Mouse (Mus musculus) embryonic facial prominence, embryonic 14.5 days (tissue): ENCODE results near the gene Pdzd4. TPM values are rescaled to one million over a fixed set of nuclear protein-coding genes. Genes with fewer than 3 reads are reported as not detected.

Source experiments
- ATAC-seq: fragments of 200-750 bp; cut with Nextera tagmentation; 2 replicates; pipeline ENCODE4 v1.8.0; 2017; ENCODE audit warnings: low read depth, moderate number of reproducible peaks, moderate TSS enrichment
- DNase-seq: peaks from one replicate; pipeline ENCODE4 v3.0.0-alpha.2; 2015; ENCODE audit warnings: low spot score
- H3K27ac ChIP-seq: fragments of 300-500 bp; sonication (generic); replicated peaks from 2 replicates; pipeline ENCODE4 v1.5.1; 2014; ENCODE audit warnings: low read depth, mild to moderate bottlenecking, low read length, moderate library complexity
- H3K27me3 ChIP-seq: fragments of 300-500 bp; sonication (generic); replicated peaks from 2 replicates; pipeline ENCODE4 v1.6.1; 2014; ENCODE audit warnings: low read length; ENCODE audit not compliant: control insufficient read depth, insufficient read depth
- H3K36me3 ChIP-seq: fragments of 300-500 bp; sonication (generic); 2 replicates; pipeline ENCODE4 v1.6.1; 2014; ENCODE audit warnings: low read length, mixed read lengths; ENCODE audit not compliant: control insufficient read depth, insufficient read depth
- H3K4me1 ChIP-seq: fragments of 300-500 bp; sonication (generic); 2 replicates; pipeline ENCODE4 v1.6.1; 2014; ENCODE audit warnings: antibody characterized with exemption, low read length; ENCODE audit not compliant: control insufficient read depth, insufficient read depth
- H3K4me2 ChIP-seq: fragments of 300-500 bp; sonication (generic); 2 replicates; pipeline ENCODE4 v1.6.1; 2014; ENCODE audit warnings: low read depth, mild to moderate bottlenecking, low read length, moderate library complexity, mixed read lengths
- H3K4me3 ChIP-seq: fragments of 300-500 bp; sonication (generic); 2 replicates; pipeline ENCODE4 v1.5.1; 2014; ENCODE audit warnings: low read depth, mild to moderate bottlenecking, low read length
- H3K9ac ChIP-seq: fragments of 300-500 bp; sonication (generic); 2 replicates; pipeline ENCODE4 v1.6.1; 2014; ENCODE audit warnings: low read depth, mild to moderate bottlenecking, low read length, moderate library complexity, mixed read lengths
- H3K9me3 ChIP-seq: fragments of 300-500 bp; sonication (generic); 2 replicates; pipeline ENCODE4 v1.6.1; 2016; ENCODE audit warnings: low read length; ENCODE audit not compliant: control insufficient read depth
- WGBS: fragments of 180-500 bp; shearing (Covaris S2); extraction: QIAGEN DNeasy Blood & Tissue Kit; methylation state at CpG from one replicate; pipeline ENCODE4 v1.1.7; 2014; 5-methylcytosine and 5-hydroxymethylcytosine counted together
- polyA plus RNA-seq: library from polyadenylated mRNA; unstranded; fragments of >200 nt; fragmentation: Nextera tagmentation; extraction: Ambion mirVana; gene quantifications from 2 replicates; pipeline ENCODE4 v1.2.1, GENCODE M21; 2014

Pdzd4 gene
- polyA plus RNA-seq, 1 experiment from 2014 or later, result 1.8 TPM

- no peak for ATAC-seq
- no peak for DNase-seq
- 96% methylated on average over 2 of the region's 2 CpGs for WGBS
- H3K4me2 ChIP-seq, result no peak overlapping the region
- H3K27me3 ChIP-seq, result no peaks in the 10 kb centered on the region; the same call in 1 of the 2 replicates
- no peak overlapping the region for H3K4me3 ChIP-seq
- H3K36me3 ChIP-seq, result no peaks in the 10 kb centered on the region
- no peak overlapping the region for H3K9ac ChIP-seq
- no peaks in the 10 kb centered on the region for H3K9me3 ChIP-seq
- H3K27ac ChIP-seq, result no peak overlapping the region
- H3K4me1 ChIP-seq, result no peaks in the 10 kb centered on the region
Measured at GRCm38 (mm10) chrX:73797511-73797910, 27.3 kb downstream of the Pdzd4 start.

DNA sequence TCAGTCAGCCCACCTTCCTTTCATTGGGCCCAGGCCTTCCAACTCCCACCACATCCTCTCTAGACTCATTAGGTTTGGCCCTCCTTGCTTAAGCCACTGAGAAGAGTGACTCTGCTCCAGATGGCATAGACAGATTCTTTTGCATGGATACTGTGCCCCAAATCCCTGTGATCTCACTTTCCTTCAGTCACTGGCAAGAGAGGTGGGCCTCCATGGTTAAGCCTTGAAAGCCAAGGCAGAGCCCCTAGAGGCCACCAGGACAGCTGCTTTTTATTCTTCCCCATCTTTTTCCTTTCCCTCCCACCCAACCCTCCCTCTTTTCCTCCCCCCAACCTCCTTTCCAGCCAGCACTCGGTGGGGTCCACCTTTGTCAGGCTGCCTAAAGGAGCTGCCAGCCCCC is 31.3 kb downstream of the Pdzd4 start:
- Histone ChIP-seq H3K4me1 (no peaks in the 10 kb centered on the region), H3K4me3 (no peak overlapping the region), H3K36me3 (0 out of 2 replicates have a peak, but pooled peaks cover 18% of the 10 kb centered on the region), H3K4me2 (no peak overlapping the region), H3K27me3 (no peaks in the 10 kb centered on the region; the same call in 1 of the 2 replicates), H3K9ac (no peak overlapping the region), H3K27ac (no peak overlapping the region; the same call in 1 of the 2 replicates), H3K9me3 (no peaks in the 10 kb centered on the region)
- DNase-seq (peak; percentile 10), ATAC-seq (no peak)
- WGBS, result 55% methylated on average over 1 of the region's 1 CpGs

GRCm38 (mm10) chrX:73793039-73793438 is 31.7 kb downstream of the Pdzd4 start:
- Histone ChIP-seq H3K27ac (no peak overlapping the region), H3K9ac (no peak overlapping the region), H3K27me3 (no peaks in the 10 kb centered on the region; the same call in 1 of the 2 replicates), H3K4me1 (no peaks in the 10 kb centered on the region), H3K9me3 (no peaks in the 10 kb centered on the region), H3K4me3 (no peak overlapping the region), H3K4me2 (no peak overlapping the region), H3K36me3 (0 out of 2 replicates have a peak, but pooled peaks cover 18% of the 10 kb centered on the region)
- no peak for ATAC-seq
- DNase-seq, result no peak

DNA sequence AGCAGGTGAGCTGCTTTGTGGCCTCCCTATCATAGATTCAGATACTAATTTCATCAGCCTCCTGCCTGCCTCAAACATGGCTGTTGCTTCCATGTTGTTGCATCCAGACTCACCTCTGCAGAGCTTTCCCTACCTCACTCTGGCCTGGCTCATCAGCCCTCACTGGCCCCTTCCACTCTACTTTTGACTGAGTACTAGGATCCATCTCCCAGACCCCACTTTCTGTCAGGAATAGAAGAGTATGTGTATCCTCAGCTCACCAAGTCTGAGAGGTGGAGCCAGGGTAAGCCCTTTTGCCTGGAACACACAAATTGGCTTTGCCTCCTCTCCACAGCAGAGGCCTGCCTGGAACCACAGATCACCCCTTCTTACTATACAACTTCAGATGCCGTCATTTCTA is 36.3 kb downstream of the Pdzd4 start:
- H3K4me3 ChIP-seq, result 0 out of 2 replicates have a peak overlapping the region, but pooled peaks have one; percentile 60

DNA sequence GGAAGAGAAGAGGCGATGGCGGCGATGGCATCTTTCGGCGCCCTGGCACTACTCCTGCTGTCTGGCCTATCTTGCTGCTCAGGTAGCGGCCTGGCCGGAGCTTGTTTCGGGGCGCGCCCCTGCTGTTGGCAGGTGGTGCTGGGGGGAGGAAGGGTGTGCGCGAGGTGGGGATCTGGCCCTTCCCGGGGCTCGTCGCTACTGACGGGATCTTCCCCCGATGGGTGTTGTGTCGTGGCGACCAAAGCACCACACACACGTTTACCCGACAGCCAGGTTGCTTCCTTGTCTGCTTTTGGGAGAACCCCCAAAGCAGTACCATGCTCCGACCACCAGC is 37.6 kb downstream of the Pdzd4 start:
- H3K9me3 ChIP-seq, result no peaks in the 10 kb centered on the region
- DNase-seq, result no peak
- peak overlapping the region; percentile 74 for H3K9ac ChIP-seq
- 29% methylated on average over 16 of the region's 22 CpGs for WGBS
- H3K27me3 ChIP-seq, result no peaks in the 10 kb centered on the region
- peak; percentile 19; the same call in 1 of the 2 replicates for ATAC-seq
- H3K4me2 ChIP-seq, result peak overlapping the region; percentile 59
- peak overlapping the region; percentile 60 for H3K4me3 ChIP-seq
- H3K27ac ChIP-seq, result peak overlapping the region; percentile 87
- H3K4me1 ChIP-seq, result no peaks in the 10 kb centered on the region
- H3K36me3 ChIP-seq, result peaks cover 21% of the 10 kb centered on the region; the same call in 1 of the 2 replicates

More for the DNA sequence above, 36.3 kb downstream of the Pdzd4 start:
- no peak for DNase-seq
- H3K36me3 ChIP-seq, result 0 out of 2 replicates have a peak, but pooled peaks cover 18% of the 10 kb centered on the region
- H3K4me2 ChIP-seq, result peak overlapping the region; percentile 59
- H3K9ac ChIP-seq, result peak overlapping the region; percentile 74; the same call in 1 of the 2 replicates
- no peaks in the 10 kb centered on the region for H3K4me1 ChIP-seq
- H3K27me3 ChIP-seq, result no peaks in the 10 kb centered on the region
- no peak for ATAC-seq
- no peak overlapping the region for H3K27ac ChIP-seq
- WGBS, result 100% methylated on average over 1 of the region's 1 CpGs
- no peaks in the 10 kb centered on the region for H3K9me3 ChIP-seq

GRCm38 (mm10) chrX:73786364-73787224 is 38.2 kb downstream of the Pdzd4 start, which contains the start of the genes Idh3g and Ssr4:
Gene Idh3g (minus strand): TSS chrX:73786897.
Gene Ssr4 (plus strand): TSS chrX:73787028.
- DNase-seq (peak; percentile 97), ATAC-seq (peak; percentile 97)
- no peaks in the 10 kb centered on the region for H3K9me3 ChIP-seq
- no peaks in the 10 kb centered on the region for H3K4me1 ChIP-seq
- peak within 1 kb of the TSS; percentile 59 for H3K4me2 ChIP-seq
- H3K4me3 ChIP-seq, result peak within 1 kb of the TSS; percentile 60
- H3K27me3 ChIP-seq, result no peaks in the 10 kb centered on the region
- peak within 1 kb of the TSS; percentile 74 for H3K9ac ChIP-seq
- H3K27ac ChIP-seq, result peak within 1 kb of the TSS; percentile 87
- 16% methylated on average over 34 of the region's 52 CpGs for WGBS
- H3K36me3 ChIP-seq, result peaks cover 27% of the 10 kb centered on the region; the same call in 1 of the 2 replicates

DNA sequence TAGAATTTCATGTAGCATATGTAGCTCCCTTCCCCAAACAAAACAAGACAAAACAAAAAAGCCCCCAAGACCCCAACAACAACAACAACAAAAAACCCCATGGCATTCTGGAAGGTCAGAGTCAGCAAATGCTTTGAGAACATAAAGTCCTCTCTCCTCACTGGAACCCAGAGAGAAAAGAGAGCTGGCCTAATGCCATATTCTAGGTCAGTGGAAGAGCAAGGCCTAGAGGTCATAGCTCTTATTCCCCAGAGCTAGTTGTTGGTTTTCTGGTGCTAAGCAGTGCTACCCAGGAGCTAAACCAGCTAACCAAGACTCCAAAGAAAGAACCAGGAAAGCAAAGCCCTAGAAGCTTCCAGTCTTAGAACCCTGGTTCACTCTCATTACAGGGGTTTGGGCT is 39.1 kb downstream of the Pdzd4 start:
- H3K9ac ChIP-seq, result peak overlapping the region; percentile 74
- H3K27me3 ChIP-seq, result no peaks in the 10 kb centered on the region
- no peak for DNase-seq
- H3K4me3 ChIP-seq, result peak overlapping the region; percentile 60
- H3K4me2 ChIP-seq, result peak overlapping the region; percentile 59
- peaks cover 30% of the 10 kb centered on the region; the same call in 1 of the 2 replicates for H3K36me3 ChIP-seq
- H3K27ac ChIP-seq, result no peak overlapping the region; the same call in 1 of the 2 replicates
- H3K9me3 ChIP-seq, result no peaks in the 10 kb centered on the region
- no peaks in the 10 kb centered on the region for H3K4me1 ChIP-seq
- ATAC-seq, result no peak

GRCm38 (mm10) chrX:73782227-73782626 is 42.5 kb downstream of the Pdzd4 start:
- Histone ChIP-seq H3K4me2 (no peak overlapping the region), H3K4me3 (no peak overlapping the region), H3K9me3 (no peaks in the 10 kb centered on the region), H3K4me1 (no peaks in the 10 kb centered on the region), H3K9ac (no peak overlapping the region), H3K27me3 (no peaks in the 10 kb centered on the region), H3K27ac (no peak overlapping the region), H3K36me3 (peaks cover 47% of the 10 kb centered on the region)
- ATAC-seq, result no peak
- 92% methylated on average over 3 of the region's 3 CpGs for WGBS
- DNase-seq, result no peak
